Mouse (Mus musculus) spleen, postnatal 14 days (tissue): ENCODE data around the gene Creld1.

Source experiments
- DNase-seq, 2 experiments: peaks; one replicate each; pipeline ENCODE4 v3.0.0; 2021 to 2022; ENCODE audit warnings: low spot score in 2 of 2

Creld1 gene

DNA sequence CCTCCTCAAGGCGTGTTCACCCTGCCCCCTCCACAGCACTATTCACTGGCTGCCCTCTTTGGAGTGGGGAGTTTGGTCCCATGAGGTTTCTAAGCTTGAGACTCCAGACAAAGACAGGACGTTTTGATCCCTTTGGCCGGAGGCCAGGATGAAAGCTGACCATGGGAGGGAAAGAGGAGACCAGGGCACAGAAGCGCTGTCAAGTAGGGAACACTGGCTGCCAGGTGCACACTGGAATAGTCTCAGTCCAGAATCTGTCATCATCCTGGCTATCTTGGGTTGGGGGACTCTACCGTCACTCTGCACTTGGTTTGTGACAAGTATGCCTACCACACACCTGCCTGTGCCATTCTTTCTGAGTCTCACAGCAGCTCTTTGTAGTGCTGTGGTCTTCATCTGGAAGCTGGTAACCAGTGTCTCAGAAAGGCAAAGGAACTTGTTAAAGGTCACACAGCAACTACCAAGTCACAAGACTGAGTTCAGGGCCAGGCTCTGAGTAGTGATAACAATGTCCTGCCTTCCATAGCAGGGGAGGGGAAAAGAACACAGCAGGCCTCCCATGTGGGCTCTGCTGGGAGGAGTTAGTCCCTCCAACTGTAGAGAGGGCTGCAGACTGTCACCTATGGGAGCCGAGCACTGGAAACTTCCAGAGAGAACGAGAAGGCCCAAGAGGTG, 25.3 kb downstream of the Creld1 start:
- no peak for DNase-seq

- no peak for DNase-seq
Observed at GRCm38 (mm10) chr6:113508947-113509280, 25.8 kb downstream of the Creld1 start.

DNA sequence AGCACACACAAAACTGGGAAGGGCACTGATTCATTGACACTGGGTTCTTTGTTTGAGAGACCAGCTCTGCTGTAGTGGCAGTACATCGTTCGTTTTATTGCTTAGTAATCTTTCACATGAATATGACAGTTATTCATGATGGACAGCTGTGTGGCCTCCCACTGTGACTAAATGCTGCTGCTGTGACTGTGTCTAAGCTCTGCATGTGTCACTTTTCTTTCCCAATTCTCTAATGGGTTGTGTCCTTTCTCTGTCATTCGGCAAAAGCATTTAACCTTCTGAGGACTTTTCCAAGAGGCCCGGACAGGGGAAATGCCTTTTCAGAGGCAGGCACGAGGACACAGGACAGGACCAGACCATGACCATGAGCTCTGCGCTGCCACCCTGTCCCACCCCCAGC, 30.8 kb downstream of the Creld1 start:
- no peak for DNase-seq

GRCm38 (mm10) chr6:113514600-113514999, 31.5 kb downstream of the Creld1 start:
- no peak for DNase-seq

DNA sequence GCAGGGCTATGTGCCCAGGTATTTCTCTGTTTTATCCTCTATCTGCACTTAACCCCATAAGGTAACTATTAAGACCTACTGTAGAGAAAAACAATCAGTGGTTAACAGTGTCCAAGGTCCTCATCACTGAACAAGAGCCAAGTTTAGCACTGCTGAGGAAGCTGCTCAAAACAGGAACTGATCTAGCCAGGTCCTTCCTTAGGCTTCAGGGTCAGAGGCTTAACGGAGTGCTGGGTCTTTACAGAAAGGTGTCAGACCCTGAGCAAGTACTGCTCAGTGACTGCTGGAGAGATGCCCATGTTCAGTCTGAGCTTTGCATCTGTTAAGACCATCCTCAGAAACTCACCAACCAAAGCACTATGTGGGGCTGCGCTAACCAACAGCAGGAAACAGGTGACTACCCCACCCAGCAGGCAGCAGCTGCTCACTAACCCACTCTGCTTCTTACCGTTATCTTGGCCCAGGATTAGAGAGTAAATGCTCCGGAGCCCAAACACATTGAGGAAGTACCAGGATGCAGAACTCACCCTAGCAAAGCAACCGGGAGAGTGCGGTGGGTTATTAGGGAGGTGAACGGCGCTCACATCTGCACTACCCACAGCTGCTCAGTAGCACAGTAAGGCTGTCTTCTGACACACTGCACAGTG, 34.5 kb downstream of the Creld1 start:
- DNase-seq, result no peak

GRCm38 (mm10) chr6:113522310-113522709, 39.2 kb downstream of the Creld1 start:
- no peak for DNase-seq

- no peak for DNase-seq
Observed at GRCm38 (mm10) chr6:113523420-113523819, 40.3 kb downstream of the Creld1 start.

GRCm38 (mm10) chr6:113530932-113531839, 48.1 kb downstream of the Creld1 start, which contains the start of the genes Emc3 and Fancd2:
Gene Emc3 (minus strand): TSS chr6:113531652.
Gene Fancd2 (plus strand): TSS chr6:113531682.
- DNase-seq, result peak; percentile 87 to 96

- DNase-seq, result no peak
Observed at GRCm38 (mm10) chr6:113531840-113532404, 48.8 kb downstream of the Creld1 start.

DNA sequence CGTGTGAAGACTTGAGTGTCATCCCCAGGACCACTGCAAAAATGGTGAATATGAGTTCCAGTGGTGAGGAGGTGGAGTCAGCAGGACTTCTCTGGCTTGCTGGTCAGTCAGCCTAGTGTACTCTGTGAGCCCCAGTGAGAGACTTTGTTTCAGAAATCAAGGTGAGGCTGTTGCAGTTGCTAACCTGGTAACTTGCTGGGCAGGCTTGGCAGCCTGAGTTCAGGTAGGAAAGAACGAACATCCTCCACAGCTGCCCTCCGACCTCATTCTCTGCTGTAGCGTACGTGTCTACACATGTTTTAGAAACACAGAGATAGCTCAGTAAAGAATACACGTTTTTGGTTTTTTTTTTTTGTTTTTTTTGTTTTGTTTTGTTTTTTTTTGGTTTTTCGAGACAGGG, 51.8 kb downstream of the Creld1 start:
- DNase-seq, result no peak

- no peak for DNase-seq
Observed at GRCm38 (mm10) chr6:113541610-113542009, 58.5 kb downstream of the Creld1 start.
